ENCODE assay signal across 8 mouse cellular contexts in genomic region chr16:17921325-17922162, GRCm38 (mm10). TPM values are rescaled to one million over a fixed set of nuclear protein-coding genes. Genes with fewer than 3 reads are reported as not detected.
A peak's percentile ranks its signal among the peaks of the same experiment; 100 is the strongest.
DNase-seq lines count a peak whose midpoint lies in the region; ATAC-seq lines count a peak whose summit lies in the region.

No protein-coding gene starts in this region.

- DNase-seq in CD8-positive naive resting alpha-beta T cell, adult 2 months (ENCODE audit: low read depth in 2 of 2, low spot score in 2 of 2): peak; percentile 88 to 89
- peak; percentile 96 for DNase-seq in c-Kit-positive CD71-negative TER-119-negative erythroid progenitor cells, embryonic 14.5 days (ENCODE audit: low read depth)
- peak; percentile 95 for DNase-seq in forebrain, embryonic 10.5 days (ENCODE audit: extremely low spot score, low spot score)
- peak; percentile 97 to 98 for DNase-seq in kidney, postnatal 36 days
- DNase-seq in telencephalon, adult 2 months (ENCODE audit: low read depth, low spot score): peak; percentile 97

- H3K4me3 ChIP-seq in forebrain, embryonic 10.5 days: peak overlapping the region; percentile 84
- H3K4me3 ChIP-seq in heart, embryonic 16.5 days (ENCODE audit: low read length): peak overlapping the region; percentile 87
- H3K4me3 ChIP-seq in liver, embryonic 15.5 days (replicated peaks): peak overlapping the region; percentile 85
- peak overlapping the region; percentile 75 for H3K4me3 ChIP-seq in neural tube, embryonic 12.5 days

- peaks cover 44% of the 10 kb centered on the region for H3K4me1 ChIP-seq in forebrain, embryonic 10.5 days
- peaks cover 14% of the 10 kb centered on the region for H3K4me1 ChIP-seq in heart, embryonic 16.5 days (ENCODE audit: control insufficient read depth, insufficient read depth, low read length)
- peaks cover 39% of the 10 kb centered on the region for H3K4me1 ChIP-seq in liver, embryonic 15.5 days (replicated peaks)
- peaks cover 21% of the 10 kb centered on the region for H3K4me1 ChIP-seq in neural tube, embryonic 12.5 days

- H3K27ac ChIP-seq in forebrain, embryonic 10.5 days: peak overlapping the region; percentile 91
- peak overlapping the region; percentile 81 for H3K27ac ChIP-seq in heart, embryonic 16.5 days (ENCODE audit: low read length)
- peak overlapping the region; percentile 88 for H3K27ac ChIP-seq in liver, embryonic 15.5 days (replicated peaks)
- peak overlapping the region; percentile 62; the same call in 1 of the 2 replicates for H3K27ac ChIP-seq in neural tube, embryonic 12.5 days

- peak overlapping the region; percentile 90 for H3K4me2 ChIP-seq in heart, embryonic 16.5 days (ENCODE audit: low read depth, low read length)
- H3K4me2 ChIP-seq in liver, embryonic 15.5 days: peak overlapping the region; percentile 83
- peak overlapping the region; percentile 93 for H3K4me2 ChIP-seq in neural tube, embryonic 12.5 days (replicated peaks)

- peaks cover 57% of the 10 kb centered on the region for H3K27me3 ChIP-seq in forebrain, embryonic 10.5 days (ENCODE audit: poor library complexity, severe bottlenecking)
- H3K27me3 ChIP-seq in heart, embryonic 16.5 days (ENCODE audit: control insufficient read depth, insufficient read depth, low read length): peaks cover 27% of the 10 kb centered on the region
- peaks cover 38% of the 10 kb centered on the region for H3K27me3 ChIP-seq in liver, embryonic 15.5 days
- peaks cover 20% of the 10 kb centered on the region for H3K27me3 ChIP-seq in neural tube, embryonic 12.5 days (replicated peaks)

- no peaks in the 10 kb centered on the region for H3K9me3 ChIP-seq in forebrain, embryonic 10.5 days
- no peaks in the 10 kb centered on the region for H3K9me3 ChIP-seq in heart, embryonic 16.5 days (replicated peaks; ENCODE audit: control insufficient read depth, low read length)
- no peaks in the 10 kb centered on the region for H3K9me3 ChIP-seq in liver, embryonic 15.5 days (replicated peaks)
- no peaks in the 10 kb centered on the region for H3K9me3 ChIP-seq in neural tube, embryonic 12.5 days

- WGBS in forebrain, embryonic 10.5 days: 2% methylated on average over 47 of the region's 47 CpGs
- WGBS in heart, embryonic 16.5 days: 2% methylated on average over 45 of the region's 47 CpGs
- WGBS in liver, embryonic 15.5 days (ENCODE audit: insufficient replicate concordance): 1% methylated on average over 47 of the region's 47 CpGs
- WGBS in neural tube, embryonic 12.5 days: 3% methylated on average over 47 of the region's 47 CpGs

- peaks cover 24% of the 10 kb centered on the region for H3K36me3 ChIP-seq in forebrain, embryonic 10.5 days (replicated peaks)
- peaks cover 7% of the 10 kb centered on the region for H3K36me3 ChIP-seq in heart, embryonic 16.5 days (ENCODE audit: control insufficient read depth, insufficient read depth)
- peaks cover 15% of the 10 kb centered on the region for H3K36me3 ChIP-seq in liver, embryonic 15.5 days (replicated peaks)
- peaks cover 20% of the 10 kb centered on the region for H3K36me3 ChIP-seq in neural tube, embryonic 12.5 days

- ATAC-seq in heart, embryonic 16.5 days (replicated peaks; ENCODE audit: extremely low read depth, insufficient read depth, low FRiP score): peak; percentile 93
- ATAC-seq in liver, embryonic 15.5 days (ENCODE audit: insufficient read depth): peak; percentile 86
- ATAC-seq in neural tube, embryonic 12.5 days (ENCODE audit: low FRiP score, low read depth): peak; percentile 93

- H3K9ac ChIP-seq in heart, embryonic 16.5 days (ENCODE audit: low read length): peak overlapping the region; percentile 90
- peak overlapping the region; percentile 78 for H3K9ac ChIP-seq in liver, embryonic 15.5 days
- H3K9ac ChIP-seq in neural tube, embryonic 12.5 days: peak overlapping the region; percentile 85

RNA-seq across cellular contexts. Expression of gene Slc25a1, which starts 6.5 kb away (rescaled TPM):
- polyA plus RNA-seq in forebrain, embryonic 10.5 days (2016; fragmentation: Nextera tagmentation; extraction: Ambion mirVana): 97.4 and 99.1 TPM in 2 replicates
- polyA plus RNA-seq in heart, embryonic 16.5 days (2015; fragmentation: Nextera tagmentation; extraction: Ambion mirVana): 27.2 and 27.9 TPM in 2 replicates
- polyA plus RNA-seq in liver, embryonic 15.5 days (2015; fragmentation: Nextera tagmentation; extraction: Ambion mirVana): 63.1 and 69.7 TPM in 2 replicates
- 156 and 162 TPM in 2 replicates for polyA plus RNA-seq in neural tube, embryonic 12.5 days (2016; fragmentation: Nextera tagmentation; extraction: Ambion mirVana)

RNA-seq across cellular contexts. Expression of gene Gsc2, which starts 6.7 kb away (rescaled TPM):
- 0.43 TPM in 1 of 2 replicates, not detected in the other for polyA plus RNA-seq in forebrain, embryonic 10.5 days (2016; fragmentation: Nextera tagmentation; extraction: Ambion mirVana)
- polyA plus RNA-seq in heart, embryonic 16.5 days (2015; fragmentation: Nextera tagmentation; extraction: Ambion mirVana): not detected in 2 replicates
- polyA plus RNA-seq in liver, embryonic 15.5 days (2015; fragmentation: Nextera tagmentation; extraction: Ambion mirVana): not detected in 2 replicates
- not detected in 2 replicates for polyA plus RNA-seq in neural tube, embryonic 12.5 days (2016; fragmentation: Nextera tagmentation; extraction: Ambion mirVana)

RNA-seq across cellular contexts. Expression of gene Ess2, which starts 10.4 kb away (rescaled TPM):
- 55.2 and 56.2 TPM in 2 replicates for polyA plus RNA-seq in forebrain, embryonic 10.5 days (2016; fragmentation: Nextera tagmentation; extraction: Ambion mirVana)
- polyA plus RNA-seq in heart, embryonic 16.5 days (2015; fragmentation: Nextera tagmentation; extraction: Ambion mirVana): 31.6 and 32.7 TPM in 2 replicates
- polyA plus RNA-seq in liver, embryonic 15.5 days (2015; fragmentation: Nextera tagmentation; extraction: Ambion mirVana): 9.9 and 10.0 TPM in 2 replicates
- 52.1 and 54.6 TPM in 2 replicates for polyA plus RNA-seq in neural tube, embryonic 12.5 days (2016; fragmentation: Nextera tagmentation; extraction: Ambion mirVana)

RNA-seq across cellular contexts. Expression of gene Tssk2, which starts 23.1 kb away (rescaled TPM):
- 0.36 TPM in 1 of 2 replicates, not detected in the other for polyA plus RNA-seq in forebrain, embryonic 10.5 days (2016; fragmentation: Nextera tagmentation; extraction: Ambion mirVana)
- polyA plus RNA-seq in heart, embryonic 16.5 days (2015; fragmentation: Nextera tagmentation; extraction: Ambion mirVana): not detected in 2 replicates
- not detected in 2 replicates for polyA plus RNA-seq in liver, embryonic 15.5 days (2015; fragmentation: Nextera tagmentation; extraction: Ambion mirVana)
- polyA plus RNA-seq in neural tube, embryonic 12.5 days (2016; fragmentation: Nextera tagmentation; extraction: Ambion mirVana): not detected in 2 replicates

RNA-seq across cellular contexts. Expression of gene Dgcr2, which starts 23.2 kb away (rescaled TPM):
- polyA plus RNA-seq in forebrain, embryonic 10.5 days (2016; fragmentation: Nextera tagmentation; extraction: Ambion mirVana): 104 and 106 TPM in 2 replicates
- polyA plus RNA-seq in heart, embryonic 16.5 days (2015; fragmentation: Nextera tagmentation; extraction: Ambion mirVana): 46.9 and 55.2 TPM in 2 replicates
- polyA plus RNA-seq in liver, embryonic 15.5 days (2015; fragmentation: Nextera tagmentation; extraction: Ambion mirVana): 18.3 and 22.0 TPM in 2 replicates
- 96.7 and 101 TPM in 2 replicates for polyA plus RNA-seq in neural tube, embryonic 12.5 days (2016; fragmentation: Nextera tagmentation; extraction: Ambion mirVana)

Comparison
In these comparisons a context has a peak if more than half of its experiments do, and no peak if none do; other contexts are left out.
1. Peak in every context shown above with its lines: DNase-seq, ATAC-seq, H3K4me3 ChIP-seq and H3K27ac ChIP-seq.